ENCODE assay signal across 8 mouse cellular contexts in the genomic region with DNA sequence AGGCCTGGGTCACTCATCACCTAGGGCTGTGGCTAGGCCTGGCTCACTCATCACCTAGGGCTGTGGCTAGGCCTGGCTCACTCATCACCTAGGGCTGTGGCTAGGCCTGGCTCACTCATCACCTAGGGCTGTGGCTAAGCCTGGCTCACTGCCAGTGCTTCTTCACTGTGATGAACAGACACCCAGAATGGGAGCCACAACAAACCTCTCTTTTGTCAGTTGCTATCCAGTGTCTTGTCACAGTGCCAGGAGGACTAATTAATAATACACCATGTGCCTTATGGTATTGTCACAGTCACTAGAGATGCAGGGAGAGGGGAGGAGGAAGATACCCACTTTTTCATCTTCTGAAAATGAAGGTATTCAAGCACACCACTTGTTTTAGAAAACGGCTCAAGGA. TPM values are rescaled to one million over a fixed set of nuclear protein-coding genes. Genes with fewer than 3 reads are reported as not detected.
DNase-seq lines count a peak whose midpoint lies in the region; ATAC-seq and TF ChIP-seq lines count a peak whose summit lies in the region.
"Not testable (repeated sequence)": the region's sequence is repeated elsewhere in the genome, so short reads cannot be mapped to it uniquely, and the experiment has no call there.

No protein-coding gene starts in this region.

- peak; percentile 89 for DNase-seq in MEL (ENCODE audit: low read depth, low spot score)
- DNase-seq in Patski (ENCODE audit: low read depth, low spot score) = peak; percentile 38
- peak; percentile 44 to 46 for DNase-seq in cerebellum, adult 18-20 months
- peak; percentile 49 to 55 for DNase-seq in cerebellum, postnatal 14 days
- peak; percentile 37 for DNase-seq in heart, adult 11 months
- DNase-seq in layer of hippocampus, adult 9-10 months (ENCODE audit: low spot score) = peak; percentile 45
- peak; percentile 81 for DNase-seq in retina, postnatal 1 day

- H3K27me3 ChIP-seq in MEL (ENCODE audit: control insufficient read depth in 1 of 2, insufficient read depth in 2 of 2, low read length in 2 of 2); Patski: not testable (repeated sequence)

- not testable (repeated sequence) for H3K27ac ChIP-seq in MEL (ENCODE audit: control insufficient read depth, low read depth, low read length)

- not testable (repeated sequence) for TF ChIP-seq EP300 in MEL (IDR thresholded peaks at IDR 0.05; ENCODE audit: low read depth in 1 of 2, low read length in 2 of 2)

- not testable (repeated sequence) for TF ChIP-seq POLR2A in MEL (IDR thresholded peaks at IDR 0.05; ENCODE audit: control insufficient read depth in 1 of 2, insufficient read depth in 1 of 2, low read depth in 1 of 2, low read length in 2 of 2, poor library complexity in 1 of 2)

- TF ChIP-seq RAD21 in MEL (IDR thresholded peaks at IDR 0.05; ENCODE audit: low read depth, low read length) = not testable (repeated sequence)

- not testable (repeated sequence) for H3K4me1 ChIP-seq in MEL (ENCODE audit: control insufficient read depth in 1 of 2, insufficient read depth in 2 of 2, low read length in 2 of 2)

- H3K79me2 ChIP-seq in MEL (ENCODE audit: control insufficient read depth, insufficient read depth, low read length, poor library complexity) = not testable (repeated sequence)

- POLR2A ChIA-PET in Patski (lab: Charles Lee) = not testable (repeated sequence)

- CTCF ChIA-PET in Patski (lab: Charles Lee) = not testable (repeated sequence)

- not testable (repeated sequence) for H3K9ac ChIP-seq in MEL (ENCODE audit: control insufficient read depth, low read depth, low read length, poor library complexity, severe bottlenecking)

- not testable (repeated sequence) for TF ChIP-seq CTCF in MEL (IDR thresholded peaks at IDR 0.05 in 2 of 3, conservative IDR thresholded peaks at IDR 0.05 in 1 of 3; ENCODE audit: control insufficient read depth in 1 of 3, insufficient read depth in 1 of 3, low read depth in 2 of 3, low read length in 3 of 3, poor library complexity in 1 of 3, severe bottlenecking in 1 of 3); Patski (IDR thresholded peaks at IDR 0.05)

- ATAC-seq in Patski = not testable (repeated sequence)
- peak; percentile 60; the same call in 1 of the 2 replicates for ATAC-seq in megakaryocyte progenitor cell, adult 5-6 weeks (replicated peaks; ENCODE audit: poor library complexity)

- in situ Hi-C loops in Patski (cut with MboI; ENCODE audit: low pct_unique_long_range_greater_than_20kb) = not testable (repeated sequence)

- H3K36me3 ChIP-seq in MEL (ENCODE audit: control insufficient read depth in 1 of 2, insufficient read depth in 2 of 2, low read length in 2 of 2) = not testable (repeated sequence)

- not testable (repeated sequence) for H3K9me3 ChIP-seq in MEL (replicated peaks; ENCODE audit: insufficient read depth, low read length)

- not testable (repeated sequence) for H3K4me3 ChIP-seq in MEL (ENCODE audit: control insufficient read depth in 1 of 2, insufficient read depth in 1 of 2, low read depth in 2 of 2, low read length in 2 of 2)

TF ChIP-seq in MEL, 35 proteins besides CTCF, POLR2A, EP300 and RAD21:
- TF ChIP-seq MAX (IDR thresholded peaks at IDR 0.05; ENCODE audit: low read length) = 0 out of 2 replicates have a peak, but pooled peaks have one; percentile 31

RNA-seq across cellular contexts. Expression of a gene that starts 42.9 kb away (rescaled TPM):
- 34.9 and 36.0 TPM in 2 replicates for total RNA-seq in MEL (2012; rRNA removed)
- 100 to 1,000 TPM in 1 of 2 experiments, 10 to 100 TPM in 1; 71.8 to 275 TPM for polyA plus RNA-seq in MEL (2012; ENCODE audit: insufficient read depth in 1 of 2, insufficient read length in 2 of 2, low read depth in 1 of 2, low replicate concordance in 2 of 2, missing spikeins in 1 of 2)
- polyA plus RNA-seq in Patski (2021) = 42.8 TPM
- total RNA-seq in megakaryocyte progenitor cell, adult 5-6 weeks (2015) = 59.4 and 71.6 TPM in 2 replicates
- total RNA-seq in megakaryocyte progenitor cell, adult 5-6 weeks (2017) = 46.3 and 61.7 TPM in 2 replicates

RNA-seq across cellular contexts. Expression of a gene that starts 47.5 kb away (rescaled TPM):
- 0.73 and 0.78 TPM in 2 replicates for total RNA-seq in MEL (2012; rRNA removed)
- polyA plus RNA-seq in MEL (2012; ENCODE audit: insufficient read depth in 1 of 2, insufficient read length in 2 of 2, low read depth in 1 of 2, low replicate concordance in 2 of 2, missing spikeins in 1 of 2) (1 to 10 TPM in 1 of 2 experiments, not detected in 1; 2.9 TPM), Patski (2021) (11.5 TPM)
- 4.4 and 4.5 TPM in 2 replicates for total RNA-seq in megakaryocyte progenitor cell, adult 5-6 weeks (2015)
- total RNA-seq in megakaryocyte progenitor cell, adult 5-6 weeks (2017) = 1.8 and 1.9 TPM in 2 replicates

Comparison
In these comparisons a context has a peak if more than half of its experiments do, and no peak if none do; other contexts are left out.
1. DNase-seq: peak in every context shown above with its lines; median percentile 89 in MEL; 81 in retina, postnatal 1 day; 52 in cerebellum, postnatal 14 days; 45 in cerebellum, adult 18-20 months; 45 in layer of hippocampus, adult 9-10 months; 38 in Patski; 37 in heart, adult 11 months.